28 mouse cellular contexts compared by ENCODE assay signal in the genomic region with DNA sequence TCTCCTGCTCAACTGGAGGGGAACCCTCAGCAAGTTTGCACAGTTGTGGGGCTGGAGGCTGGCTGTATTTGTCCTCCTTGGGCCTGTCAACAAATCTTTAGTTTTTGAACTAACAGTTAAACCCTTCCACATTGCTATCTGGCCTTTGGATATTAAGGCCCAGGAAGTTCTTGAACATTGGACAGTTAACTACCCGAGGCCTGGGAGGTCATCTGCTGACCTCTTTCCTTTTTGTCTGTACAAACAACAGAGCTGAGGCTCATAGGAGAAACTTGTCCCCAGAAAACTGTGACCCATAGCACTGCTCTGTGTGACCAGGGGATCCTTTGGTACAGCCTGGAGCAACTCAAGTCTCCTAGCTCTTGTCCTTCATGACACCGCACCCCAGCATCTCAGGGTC. TPM values are rescaled to one million over a fixed set of nuclear protein-coding genes. Genes with fewer than 3 reads are reported as not detected.
A peak's percentile ranks its signal among the peaks of the same experiment; 100 is the strongest.
DNase-seq lines count a peak whose midpoint lies in the region; ATAC-seq lines count a peak whose summit lies in the region.
"Had no signal": no experiment of that assay in that cellular context is flagged by ENCODE, and none has a peak within 500 bp of the region (broad histone marks: within the 10 kb centered on the region; RNA-seq: fewer than 3 reads in every experiment).

No protein-coding gene starts in this region.

- peaks cover 8% of the 10 kb centered on the region for H3K4me1 ChIP-seq in kidney, embryonic 14.5 days (ENCODE audit: control insufficient read depth, insufficient read depth, low read length)
- H3K4me1 ChIP-seq in liver, embryonic 13.5 days (replicated peaks): peaks cover 39% of the 10 kb centered on the region
- peaks cover 23% of the 10 kb centered on the region for H3K4me1 ChIP-seq in liver, embryonic 12.5 days
- H3K4me1 ChIP-seq in liver, embryonic 16.5 days (ENCODE audit: control insufficient read depth, low read depth, low read length): peaks cover 15% of the 10 kb centered on the region
- H3K4me1 ChIP-seq in hindbrain, embryonic 16.5 days (ENCODE audit: control insufficient read depth, insufficient read depth, low read depth, low read length): peaks cover 7% of the 10 kb centered on the region

- no peak overlapping the region for H3K4me3 ChIP-seq in kidney, embryonic 14.5 days (ENCODE audit: low read length)
- no peak overlapping the region for H3K4me3 ChIP-seq in liver, embryonic 13.5 days (replicated peaks)
- no peak overlapping the region for H3K4me3 ChIP-seq in liver, embryonic 12.5 days
- no peak overlapping the region for H3K4me3 ChIP-seq in liver, embryonic 16.5 days (ENCODE audit: low read depth, low read length)
- H3K4me3 ChIP-seq in hindbrain, embryonic 16.5 days (ENCODE audit: low read length): no peak overlapping the region
- H3K4me3 ChIP-seq: forebrain, embryonic 10.5 days; forebrain, embryonic 13.5 days; heart, adult 2 months; heart, embryonic 10.5 days; heart, embryonic 13.5 days had no signal

- peak; percentile 37 for DNase-seq in kidney, adult 11 months
- DNase-seq in kidney, adult 18-20 months: no peak
- peak; percentile 45 to 56 for DNase-seq in kidney, postnatal 36 days
- no peak for DNase-seq in liver, embryonic 13.5 days
- DNase-seq: adrenal gland, postnatal 10 days; adrenal gland, postnatal 36 days; B cell, adult 2 months; cerebellum, adult 18-20 months; cerebellum, adult 9-10 months; cerebellum, postnatal 14 days; gastrocnemius, postnatal 10 days; gastrocnemius, postnatal 36 days; heart, adult 2 months; heart, postnatal 14 days; heart, postnatal 4 days had no signal

- H3K27ac ChIP-seq in kidney, embryonic 14.5 days (ENCODE audit: low read depth, low read length): no peak overlapping the region
- H3K27ac ChIP-seq in liver, embryonic 13.5 days: peak overlapping the region; percentile 36; the same call in 1 of the 2 replicates
- no peak overlapping the region for H3K27ac ChIP-seq in liver, embryonic 12.5 days
- peak overlapping the region; percentile 27 for H3K27ac ChIP-seq in liver, embryonic 16.5 days (ENCODE audit: low read length)
- no peak overlapping the region for H3K27ac ChIP-seq in hindbrain, embryonic 16.5 days (ENCODE audit: low read depth, low read length)
- H3K27ac ChIP-seq: forebrain, embryonic 10.5 days; forebrain, embryonic 13.5 days; heart, adult 2 months; heart, embryonic 10.5 days; heart, embryonic 13.5 days had no signal

- no peak overlapping the region for H3K4me2 ChIP-seq in kidney, embryonic 14.5 days (replicated peaks; ENCODE audit: low read depth, low read length)
- no peak overlapping the region for H3K4me2 ChIP-seq in liver, embryonic 13.5 days
- no peak overlapping the region for H3K4me2 ChIP-seq in liver, embryonic 12.5 days
- no peak overlapping the region for H3K4me2 ChIP-seq in liver, embryonic 16.5 days (ENCODE audit: low read depth, low read length)
- H3K4me2 ChIP-seq in hindbrain, embryonic 16.5 days (ENCODE audit: low read length): no peak overlapping the region
- H3K4me2 ChIP-seq: forebrain, embryonic 13.5 days; heart, embryonic 13.5 days had no signal

- WGBS in kidney, embryonic 14.5 days: 74% methylated on average over 2 of the region's 2 CpGs
- 57% methylated on average over 2 of the region's 2 CpGs for WGBS in liver, embryonic 13.5 days (ENCODE audit: insufficient replicate concordance)
- WGBS in liver, embryonic 12.5 days (ENCODE audit: insufficient replicate concordance): 59% methylated on average over 2 of the region's 2 CpGs
- 43% methylated on average over 2 of the region's 2 CpGs for WGBS in liver, embryonic 16.5 days (ENCODE audit: insufficient replicate concordance)
- WGBS in hindbrain, embryonic 16.5 days: 80% methylated on average over 2 of the region's 2 CpGs

- no peak overlapping the region for H3K9ac ChIP-seq in kidney, embryonic 14.5 days (ENCODE audit: low read depth, low read length)
- no peak overlapping the region for H3K9ac ChIP-seq in liver, embryonic 13.5 days
- no peak overlapping the region for H3K9ac ChIP-seq in liver, embryonic 12.5 days
- no peak overlapping the region for H3K9ac ChIP-seq in liver, embryonic 16.5 days (ENCODE audit: low read depth, low read length)
- no peak overlapping the region for H3K9ac ChIP-seq in hindbrain, embryonic 16.5 days (ENCODE audit: low read depth, low read length)
- H3K9ac ChIP-seq: forebrain, embryonic 13.5 days; heart, embryonic 13.5 days had no signal

- ATAC-seq in kidney, embryonic 14.5 days (ENCODE audit: low FRiP score, low TSS enrichment): no peak
- no peak for ATAC-seq in liver, embryonic 13.5 days (ENCODE audit: low read depth)
- ATAC-seq in liver, embryonic 12.5 days: no peak
- ATAC-seq in liver, embryonic 16.5 days (ENCODE audit: low read depth): no peak
- no peak for ATAC-seq in hindbrain, embryonic 16.5 days
- ATAC-seq: forebrain, embryonic 13.5 days; forebrain, embryonic 16.5 days; Patski had no signal

- H3K9me3 ChIP-seq in kidney, embryonic 14.5 days (ENCODE audit: control insufficient read depth, low read length): no peaks in the 10 kb centered on the region
- no peaks in the 10 kb centered on the region for H3K9me3 ChIP-seq in liver, embryonic 13.5 days (replicated peaks)
- H3K9me3 ChIP-seq in liver, embryonic 12.5 days (replicated peaks): no peaks in the 10 kb centered on the region
- H3K9me3 ChIP-seq in liver, embryonic 16.5 days (replicated peaks; ENCODE audit: control insufficient read depth, low read length): no peaks in the 10 kb centered on the region
- no peaks in the 10 kb centered on the region for H3K9me3 ChIP-seq in hindbrain, embryonic 16.5 days (ENCODE audit: control insufficient read depth, low read length)
- H3K9me3 ChIP-seq: forebrain, embryonic 10.5 days; forebrain, embryonic 13.5 days; G1E; heart, embryonic 10.5 days; heart, embryonic 13.5 days had no signal

- H3K36me3 ChIP-seq in kidney, embryonic 14.5 days (ENCODE audit: control insufficient read depth, insufficient read depth, low read length): peaks cover 20% of the 10 kb centered on the region; the same call in 1 of the 2 replicates
- H3K36me3 ChIP-seq in liver, embryonic 13.5 days: 0 out of 2 replicates have a peak, but pooled peaks cover 5% of the 10 kb centered on the region
- no peaks in the 10 kb centered on the region for H3K36me3 ChIP-seq in liver, embryonic 12.5 days
- H3K36me3 ChIP-seq in liver, embryonic 16.5 days (ENCODE audit: control insufficient read depth, insufficient read depth): no peaks in the 10 kb centered on the region; the same call in 1 of the 2 replicates
- H3K36me3 ChIP-seq in hindbrain, embryonic 16.5 days (ENCODE audit: control insufficient read depth, insufficient read depth, low read length): peaks cover 23% of the 10 kb centered on the region; the same call in 1 of the 2 replicates

- H3K27me3 ChIP-seq in kidney, embryonic 14.5 days (ENCODE audit: control insufficient read depth, insufficient read depth, low read length): peaks cover 3% of the 10 kb centered on the region; the same call in 1 of the 2 replicates
- peaks cover 68% of the 10 kb centered on the region for H3K27me3 ChIP-seq in liver, embryonic 13.5 days
- peaks cover 73% of the 10 kb centered on the region for H3K27me3 ChIP-seq in liver, embryonic 12.5 days (replicated peaks)
- peaks cover 24% of the 10 kb centered on the region for H3K27me3 ChIP-seq in liver, embryonic 16.5 days (ENCODE audit: control insufficient read depth, insufficient read depth, low read depth, low read length)
- no peaks in the 10 kb centered on the region for H3K27me3 ChIP-seq in hindbrain, embryonic 16.5 days (replicated peaks; ENCODE audit: control insufficient read depth, insufficient read depth, low read length)
- H3K27me3 ChIP-seq: Patski had no signal

RNA-seq across cellular contexts. Expression of a gene that starts 4.5 kb away (rescaled TPM):
- 0.99 and 1.3 TPM in 2 replicates for polyA plus RNA-seq in kidney, embryonic 14.5 days (2014; fragmentation: Nextera tagmentation; extraction: Ambion mirVana)
- not detected in 2 replicates for polyA plus RNA-seq in liver, embryonic 13.5 days (2015; fragmentation: Nextera tagmentation; extraction: Ambion mirVana)
- not detected in 2 replicates for polyA plus RNA-seq in liver, embryonic 12.5 days (2016; fragmentation: Nextera tagmentation; extraction: Ambion mirVana)
- 0.25 TPM in 1 of 2 replicates, not detected in the other for polyA plus RNA-seq in liver, embryonic 16.5 days (2015; fragmentation: Nextera tagmentation; extraction: Ambion mirVana)
- 0.72 and 1.6 TPM in 2 replicates for polyA plus RNA-seq in hindbrain, embryonic 16.5 days (2015; fragmentation: Nextera tagmentation; extraction: Ambion mirVana)
- polyA plus RNA-seq: forebrain, embryonic 13.5 days; heart, embryonic 10.5 days had no signal

RNA-seq across cellular contexts. Expression of a gene that starts 4.8 kb away (rescaled TPM):
- polyA plus RNA-seq in kidney, embryonic 14.5 days (2014; fragmentation: Nextera tagmentation; extraction: Ambion mirVana): 0.55 and 1.2 TPM in 2 replicates
- polyA plus RNA-seq in liver, embryonic 13.5 days (2015; fragmentation: Nextera tagmentation; extraction: Ambion mirVana): 0.06 and 0.07 TPM in 2 replicates
- 0.06 and 0.07 TPM in 2 replicates for polyA plus RNA-seq in liver, embryonic 12.5 days (2016; fragmentation: Nextera tagmentation; extraction: Ambion mirVana)
- polyA plus RNA-seq in liver, embryonic 16.5 days (2015; fragmentation: Nextera tagmentation; extraction: Ambion mirVana): 0.05 TPM in 1 of 2 replicates, not detected in the other
- 1.4 TPM in 2 replicates for polyA plus RNA-seq in hindbrain, embryonic 16.5 days (2015; fragmentation: Nextera tagmentation; extraction: Ambion mirVana)

RNA-seq across cellular contexts. Expression of a gene that starts 10.2 kb away (rescaled TPM):
- 2.9 and 4.6 TPM in 2 replicates for polyA plus RNA-seq in kidney, embryonic 14.5 days (2014; fragmentation: Nextera tagmentation; extraction: Ambion mirVana)
- polyA plus RNA-seq in liver, embryonic 13.5 days (2015; fragmentation: Nextera tagmentation; extraction: Ambion mirVana): 0.96 and 1.4 TPM in 2 replicates
- polyA plus RNA-seq in liver, embryonic 12.5 days (2016; fragmentation: Nextera tagmentation; extraction: Ambion mirVana): 1.7 and 2.3 TPM in 2 replicates
- 1.3 and 1.5 TPM in 2 replicates for polyA plus RNA-seq in liver, embryonic 16.5 days (2015; fragmentation: Nextera tagmentation; extraction: Ambion mirVana)
- 55.7 and 58.1 TPM in 2 replicates for polyA plus RNA-seq in hindbrain, embryonic 16.5 days (2015; fragmentation: Nextera tagmentation; extraction: Ambion mirVana)

RNA-seq across cellular contexts. Expression of a gene that starts 10.9 kb away (rescaled TPM):
- polyA plus RNA-seq in kidney, embryonic 14.5 days (2014; fragmentation: Nextera tagmentation; extraction: Ambion mirVana): 415 and 493 TPM in 2 replicates
- polyA plus RNA-seq in liver, embryonic 13.5 days (2015; fragmentation: Nextera tagmentation; extraction: Ambion mirVana): 288 and 289 TPM in 2 replicates
- polyA plus RNA-seq in liver, embryonic 12.5 days (2016; fragmentation: Nextera tagmentation; extraction: Ambion mirVana): 339 and 360 TPM in 2 replicates
- polyA plus RNA-seq in liver, embryonic 16.5 days (2015; fragmentation: Nextera tagmentation; extraction: Ambion mirVana): 213 and 224 TPM in 2 replicates
- 264 and 286 TPM in 2 replicates for polyA plus RNA-seq in hindbrain, embryonic 16.5 days (2015; fragmentation: Nextera tagmentation; extraction: Ambion mirVana)

RNA-seq across cellular contexts. Expression of a gene that starts 27.6 kb away (rescaled TPM):
- polyA plus RNA-seq in kidney, embryonic 14.5 days (2014; fragmentation: Nextera tagmentation; extraction: Ambion mirVana): not detected in 2 replicates
- polyA plus RNA-seq in liver, embryonic 13.5 days (2015; fragmentation: Nextera tagmentation; extraction: Ambion mirVana): 0.08 TPM in 1 of 2 replicates, not detected in the other
- not detected in 2 replicates for polyA plus RNA-seq in liver, embryonic 12.5 days (2016; fragmentation: Nextera tagmentation; extraction: Ambion mirVana)
- not detected in 2 replicates for polyA plus RNA-seq in liver, embryonic 16.5 days (2015; fragmentation: Nextera tagmentation; extraction: Ambion mirVana)
- 0.11 TPM in 1 of 2 replicates, not detected in the other for polyA plus RNA-seq in hindbrain, embryonic 16.5 days (2015; fragmentation: Nextera tagmentation; extraction: Ambion mirVana)
- polyA plus RNA-seq: embryonic facial prominence, embryonic 14.5 days; forebrain, embryonic 10.5 days; forebrain, embryonic 13.5 days; forebrain, embryonic 16.5 days; G1E; hindbrain, embryonic 11.5 days; Patski had no signal

Comparison
In these comparisons a context has a peak if more than half of its experiments do, and no peak if none do; other contexts are left out.
1. DNase-seq: peak in kidney, adult 11 months (single experiment) and kidney, postnatal 36 days (2 of 2); none in kidney, adult 18-20 months (single experiment) and liver, embryonic 13.5 days (single experiment).
2. H3K27ac ChIP-seq: peak in liver, embryonic 13.5 days (single experiment) and liver, embryonic 16.5 days (single experiment); none in kidney, embryonic 14.5 days (single experiment), liver, embryonic 12.5 days (single experiment) and hindbrain, embryonic 16.5 days (single experiment).
3. RNA of a gene that starts 10.2 kb away (polyA plus RNA-seq): 55.7 to 58.1 TPM in hindbrain, embryonic 16.5 days; 2.9 to 4.6 TPM in kidney, embryonic 14.5 days, 1.7 to 2.3 TPM in liver, embryonic 12.5 days, 1.3 to 1.5 TPM in liver, embryonic 16.5 days and 0.96 to 1.4 TPM in liver, embryonic 13.5 days; every median in the first group is over 10 times any median in the second.